Mouse (Mus musculus): Measurements from ENCODE around the gene Rftn1. TPM values are rescaled to one million over a fixed set of nuclear protein-coding genes. Genes with fewer than 3 reads are reported as not detected.
"Not testable (repeated sequence)": the region's sequence is repeated elsewhere in the genome, so short reads cannot be mapped to it uniquely, and the experiment has no call there.

The Rftn1 gene
- polyA plus RNA-seq, 1 experiment from 2014 or later: 14.3 TPM

DNA sequence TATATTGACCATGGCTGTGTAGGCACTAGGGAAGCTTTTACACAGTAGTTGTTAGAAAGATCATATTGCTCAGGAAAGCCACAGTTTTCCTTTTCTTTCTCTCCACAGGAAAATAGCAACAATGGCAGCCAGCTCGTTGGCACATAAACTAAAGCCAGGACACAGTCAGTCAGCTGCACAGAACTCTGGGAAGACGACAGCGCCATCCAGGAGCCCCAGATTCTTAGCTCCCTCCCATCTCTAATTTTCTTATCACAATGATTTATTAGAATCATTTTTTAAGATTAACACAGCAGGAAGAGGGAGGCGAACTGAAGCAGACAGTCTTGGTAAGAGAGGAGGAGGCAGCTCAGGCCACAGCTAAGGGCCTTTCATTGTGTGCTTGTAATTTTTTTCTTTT, 58.8 kb downstream of the Rftn1 start:
- no peak for ATAC-seq (ENCODE audit: low FRiP score, low read depth)
- H3K27ac ChIP-seq: no peak overlapping the region
- H3K9me3 ChIP-seq: no peaks in the 10 kb centered on the region
- H3K4me1 ChIP-seq: peaks cover 4% of the 10 kb centered on the region; the same call in 1 of the 2 replicates
- no peak overlapping the region for H3K9ac ChIP-seq
- no peaks in the 10 kb centered on the region for H3K27me3 ChIP-seq (replicated peaks)
- no peak overlapping the region for H3K4me2 ChIP-seq (replicated peaks)
- no peak overlapping the region for H3K4me3 ChIP-seq
- no peaks in the 10 kb centered on the region for H3K36me3 ChIP-seq
- 65% methylated on average over 4 of the region's 4 CpGs for WGBS

DNA sequence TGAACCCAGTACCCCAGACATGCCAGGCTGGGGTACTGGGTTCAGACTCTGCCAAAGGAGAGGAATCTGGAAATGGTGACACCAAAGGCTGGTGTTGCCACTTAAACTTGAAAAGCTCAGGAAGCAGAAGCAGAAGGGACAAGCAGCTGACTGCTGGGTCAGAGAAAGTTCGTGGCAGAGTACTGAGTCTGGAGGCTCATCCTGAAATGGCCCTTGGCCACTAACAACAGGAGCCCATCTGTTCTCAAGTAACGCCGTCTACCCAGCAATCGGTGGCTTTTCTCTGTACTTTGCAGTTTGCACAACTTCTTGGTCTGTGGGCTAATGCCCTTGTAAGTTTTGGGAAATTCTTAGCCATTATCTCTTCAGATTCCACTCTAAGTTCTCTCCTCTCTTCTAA, 60.1 kb downstream of the Rftn1 start:
- no peak overlapping the region for H3K4me2 ChIP-seq (replicated peaks)
- WGBS: 60% methylated on average over 4 of the region's 4 CpGs
- no peaks in the 10 kb centered on the region for H3K36me3 ChIP-seq
- no peak overlapping the region for H3K9ac ChIP-seq
- H3K27me3 ChIP-seq (replicated peaks): no peaks in the 10 kb centered on the region
- H3K27ac ChIP-seq: no peak overlapping the region
- ATAC-seq (ENCODE audit: low FRiP score, low read depth): no peak
- H3K9me3 ChIP-seq: no peaks in the 10 kb centered on the region
- peaks cover 4% of the 10 kb centered on the region; the same call in 1 of the 2 replicates for H3K4me1 ChIP-seq
- H3K4me3 ChIP-seq: no peak overlapping the region

DNA sequence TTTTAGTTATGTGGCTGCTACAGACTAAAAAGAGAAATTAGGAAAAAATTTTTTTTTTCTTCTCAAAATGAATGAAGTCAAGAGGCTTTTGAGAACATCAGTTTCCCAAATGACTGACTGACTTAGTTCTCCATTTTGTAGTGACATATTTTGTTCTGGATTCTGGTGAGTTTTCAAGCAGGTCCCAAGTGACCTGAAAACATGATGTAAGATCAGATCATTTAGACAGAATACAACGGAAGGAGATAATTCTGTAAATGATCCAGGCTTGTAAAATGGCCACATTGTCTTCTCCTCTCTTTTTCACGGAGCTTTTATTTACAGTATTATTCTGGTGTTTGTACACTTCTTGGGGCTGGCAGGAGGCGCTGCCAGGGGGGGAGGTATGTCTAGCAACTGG, 62.1 kb downstream of the Rftn1 start:
- H3K4me2 ChIP-seq (replicated peaks): no peak overlapping the region
- H3K9ac ChIP-seq: no peak overlapping the region
- no peak for ATAC-seq (ENCODE audit: low FRiP score, low read depth)
- 62% methylated on average over 3 of the region's 3 CpGs for WGBS
- H3K4me3 ChIP-seq: no peak overlapping the region
- H3K36me3 ChIP-seq: no peaks in the 10 kb centered on the region
- no peaks in the 10 kb centered on the region for H3K27me3 ChIP-seq (replicated peaks)
- no peaks in the 10 kb centered on the region for H3K9me3 ChIP-seq
- H3K27ac ChIP-seq: no peak overlapping the region
- H3K4me1 ChIP-seq: peaks cover 4% of the 10 kb centered on the region; the same call in 1 of the 2 replicates

DNA sequence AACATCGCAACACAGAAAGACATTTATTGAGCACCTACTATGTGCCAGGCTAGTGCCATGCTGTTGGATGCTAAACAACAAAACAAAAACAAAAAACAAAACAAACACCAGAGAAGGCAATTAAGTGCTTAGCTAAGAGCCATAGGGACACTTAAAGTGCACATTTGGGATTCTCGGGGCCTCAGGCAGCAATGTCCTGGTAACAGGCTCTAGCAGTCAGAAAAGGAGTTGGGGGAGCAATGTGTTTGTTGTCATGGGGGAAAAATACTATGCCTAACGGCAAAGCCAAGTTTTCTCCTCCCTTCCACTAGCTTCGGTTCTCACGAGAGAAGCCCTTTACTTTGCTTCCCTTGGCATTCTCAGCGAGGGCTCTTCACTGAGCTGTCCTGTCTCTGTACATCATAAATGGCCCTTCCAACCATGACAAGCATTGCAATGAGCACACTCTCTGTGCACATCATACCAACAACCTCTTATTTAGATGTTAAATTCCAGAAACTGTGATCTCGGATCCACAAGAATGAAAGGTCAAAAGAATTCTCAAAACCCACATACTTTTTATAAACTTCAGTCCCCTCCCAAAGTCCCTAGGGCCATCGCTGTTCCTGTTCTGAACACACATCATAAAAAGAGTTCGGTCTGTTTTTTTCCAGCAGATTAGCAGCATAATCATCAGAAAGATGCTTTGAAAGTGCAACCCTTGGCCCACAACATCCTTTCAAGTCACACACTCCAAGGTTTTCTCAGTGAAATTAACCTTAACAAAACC, 63.2 kb downstream of the Rftn1 start:
- WGBS: 67% methylated on average over 9 of the region's 9 CpGs
- H3K36me3 ChIP-seq: no peaks in the 10 kb centered on the region
- H3K27ac ChIP-seq: no peak overlapping the region
- H3K4me1 ChIP-seq: peaks cover 4% of the 10 kb centered on the region; the same call in 1 of the 2 replicates
- H3K4me3 ChIP-seq: no peak overlapping the region
- H3K27me3 ChIP-seq (replicated peaks): no peaks in the 10 kb centered on the region
- no peak overlapping the region for H3K9ac ChIP-seq
- H3K4me2 ChIP-seq (replicated peaks): no peak overlapping the region
- no peaks in the 10 kb centered on the region for H3K9me3 ChIP-seq
- ATAC-seq (ENCODE audit: low FRiP score, low read depth): no peak

DNA sequence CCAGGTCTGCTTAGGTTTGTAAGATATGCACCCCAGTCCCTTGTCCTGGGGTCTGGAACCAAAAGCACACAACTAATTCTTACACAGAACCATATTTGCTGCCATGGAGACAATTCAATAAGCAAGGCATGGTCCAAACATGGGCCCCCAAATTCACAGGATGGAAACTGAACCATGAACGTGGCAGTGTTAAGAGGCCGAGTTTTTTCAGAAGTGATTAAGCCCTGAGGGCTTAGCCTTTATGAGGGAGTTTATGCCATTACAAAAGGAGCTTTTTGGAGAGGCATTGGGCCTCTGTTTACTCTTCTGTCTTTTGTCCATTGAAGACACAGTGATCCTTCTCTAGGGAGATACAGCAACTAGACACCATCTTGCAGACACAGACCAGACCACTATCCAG, 63.9 kb downstream of the Rftn1 start:
- no peak for ATAC-seq (ENCODE audit: low FRiP score, low read depth)
- H3K4me1 ChIP-seq: peaks cover 4% of the 10 kb centered on the region; the same call in 1 of the 2 replicates

DNA sequence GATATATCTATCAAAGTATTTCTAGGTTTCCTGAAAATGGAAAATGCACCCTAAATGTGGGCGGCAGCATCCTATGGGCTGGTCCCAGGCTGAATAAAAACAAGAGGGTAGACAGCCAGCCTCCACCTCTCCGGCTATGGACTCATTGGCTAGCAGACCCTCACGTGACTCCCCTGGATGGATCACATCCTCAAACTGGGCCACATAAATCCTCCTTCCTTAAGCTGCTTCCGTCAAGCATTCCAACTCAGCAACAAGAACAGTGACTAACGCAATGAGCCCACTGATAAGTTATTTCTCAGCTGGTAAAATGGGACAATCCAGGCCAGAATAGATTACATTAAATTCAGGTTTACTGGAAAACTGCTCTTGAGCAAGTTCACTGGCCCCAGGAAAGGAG, 64.6 kb downstream of the Rftn1 start:
- ATAC-seq (ENCODE audit: low FRiP score, low read depth): no peak
- H3K27ac ChIP-seq: no peak overlapping the region
- H3K4me1 ChIP-seq: peaks cover 4% of the 10 kb centered on the region; the same call in 1 of the 2 replicates
- no peak overlapping the region for H3K4me3 ChIP-seq
- 88% methylated on average over 5 of the region's 5 CpGs for WGBS
- no peaks in the 10 kb centered on the region for H3K9me3 ChIP-seq
- no peak overlapping the region for H3K9ac ChIP-seq
- no peak overlapping the region for H3K4me2 ChIP-seq (replicated peaks)
- H3K36me3 ChIP-seq: no peaks in the 10 kb centered on the region
- H3K27me3 ChIP-seq (replicated peaks): no peaks in the 10 kb centered on the region

More for the DNA sequence above, 63.9 kb downstream of the Rftn1 start:
- no peaks in the 10 kb centered on the region for H3K9me3 ChIP-seq
- no peaks in the 10 kb centered on the region for H3K36me3 ChIP-seq
- no peak overlapping the region for H3K27ac ChIP-seq
- no peaks in the 10 kb centered on the region for H3K27me3 ChIP-seq (replicated peaks)
- H3K4me2 ChIP-seq (replicated peaks): no peak overlapping the region
- H3K4me3 ChIP-seq: no peak overlapping the region
- 26% methylated on average over 2 of the region's 2 CpGs for WGBS
- H3K9ac ChIP-seq: no peak overlapping the region

DNA sequence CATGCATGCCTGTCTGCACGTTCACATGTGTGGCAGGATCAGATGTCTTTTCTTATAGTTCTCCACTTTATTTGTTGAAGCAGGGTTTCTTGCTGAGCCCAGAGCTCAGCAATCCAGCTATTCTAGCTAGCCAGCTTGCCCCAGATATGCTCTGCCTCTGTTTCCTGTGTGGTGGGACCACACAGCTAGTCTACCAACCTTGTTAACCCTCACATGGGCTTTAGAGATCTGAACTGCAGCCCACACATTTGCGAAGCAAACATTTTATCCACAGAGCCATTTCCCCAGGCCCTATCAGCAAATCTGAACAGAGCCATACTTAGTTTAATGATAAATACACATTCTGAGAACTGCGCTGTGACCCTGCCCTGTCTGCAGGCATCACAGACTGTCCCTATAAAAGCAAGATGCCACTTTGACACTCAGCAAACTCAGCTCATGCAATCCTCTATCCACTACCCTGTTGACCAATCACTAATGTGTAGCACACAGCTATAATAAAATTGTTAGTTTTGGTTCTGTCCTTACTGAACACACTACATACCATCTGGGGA, 65.2 kb downstream of the Rftn1 start:
- Histone ChIP-seq H3K4me3 (no peak overlapping the region), H3K27me3 (replicated peaks) (no peaks in the 10 kb centered on the region), H3K9ac (no peak overlapping the region), H3K9me3 (no peaks in the 10 kb centered on the region), H3K4me1 (peaks cover 4% of the 10 kb centered on the region; the same call in 1 of the 2 replicates), H3K27ac (no peak overlapping the region), H3K4me2 (replicated peaks) (no peak overlapping the region), H3K36me3 (no peaks in the 10 kb centered on the region)
- ATAC-seq (ENCODE audit: low FRiP score, low read depth): no peak
- 88% methylated on average over 3 of the region's 3 CpGs for WGBS

DNA sequence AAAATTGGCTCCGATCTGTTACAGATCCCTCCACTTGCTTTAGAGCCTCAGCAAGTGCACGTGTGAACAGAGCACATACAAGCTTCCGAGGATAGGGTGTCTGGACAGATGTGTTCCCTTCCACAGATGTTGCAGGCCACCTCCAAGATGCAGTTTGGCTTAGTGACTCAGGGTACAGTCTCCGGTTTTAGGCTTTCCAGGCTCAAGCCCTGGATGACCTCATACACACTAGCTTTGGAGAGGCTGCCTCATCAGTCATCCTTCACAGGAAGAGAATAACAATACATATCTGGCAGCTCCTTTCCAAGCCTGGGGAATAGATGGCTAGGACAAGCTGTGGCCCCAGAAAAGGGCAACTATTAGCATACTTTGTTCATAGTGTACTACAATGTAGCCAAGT, 65.8 kb downstream of the Rftn1 start:
- no peaks in the 10 kb centered on the region for H3K27me3 ChIP-seq (replicated peaks)
- no peak overlapping the region for H3K27ac ChIP-seq
- H3K4me2 ChIP-seq (replicated peaks): no peak overlapping the region
- H3K9ac ChIP-seq: no peak overlapping the region
- H3K9me3 ChIP-seq: no peaks in the 10 kb centered on the region
- H3K4me3 ChIP-seq: no peak overlapping the region
- no peaks in the 10 kb centered on the region for H3K36me3 ChIP-seq
- peaks cover 4% of the 10 kb centered on the region; the same call in 1 of the 2 replicates for H3K4me1 ChIP-seq
- 86% methylated on average over 4 of the region's 4 CpGs for WGBS
- no peak for ATAC-seq (ENCODE audit: low FRiP score, low read depth)

DNA sequence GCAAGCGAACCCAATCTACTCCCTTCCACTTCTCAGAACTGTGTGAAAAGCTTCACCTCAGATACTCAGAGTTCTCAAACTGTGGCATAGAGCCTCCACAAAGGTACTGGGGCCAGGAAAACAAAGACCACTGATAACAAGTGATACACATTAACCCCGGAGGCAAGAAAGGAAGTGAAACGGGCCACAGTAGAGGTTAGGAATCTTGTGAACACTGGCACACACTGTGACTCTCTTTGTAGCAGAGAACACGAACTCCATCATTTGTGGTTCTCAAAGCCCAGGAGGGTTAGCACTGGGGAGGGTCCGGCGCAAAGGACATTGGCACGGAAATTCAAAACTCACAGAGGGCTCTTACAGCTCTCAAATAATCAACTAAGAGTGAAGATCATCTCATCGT, 67.9 kb downstream of the Rftn1 start:
- 79% methylated on average over 8 of the region's 8 CpGs for WGBS
- Histone ChIP-seq H3K4me3 (no peak overlapping the region), H3K27ac (no peak overlapping the region), H3K4me1 (no peaks in the 10 kb centered on the region), H3K4me2 (replicated peaks) (no peak overlapping the region), H3K9me3 (no peaks in the 10 kb centered on the region), H3K36me3 (no peaks in the 10 kb centered on the region), H3K27me3 (replicated peaks) (no peaks in the 10 kb centered on the region), H3K9ac (no peak overlapping the region)
- ATAC-seq (ENCODE audit: low FRiP score, low read depth): no peak

DNA sequence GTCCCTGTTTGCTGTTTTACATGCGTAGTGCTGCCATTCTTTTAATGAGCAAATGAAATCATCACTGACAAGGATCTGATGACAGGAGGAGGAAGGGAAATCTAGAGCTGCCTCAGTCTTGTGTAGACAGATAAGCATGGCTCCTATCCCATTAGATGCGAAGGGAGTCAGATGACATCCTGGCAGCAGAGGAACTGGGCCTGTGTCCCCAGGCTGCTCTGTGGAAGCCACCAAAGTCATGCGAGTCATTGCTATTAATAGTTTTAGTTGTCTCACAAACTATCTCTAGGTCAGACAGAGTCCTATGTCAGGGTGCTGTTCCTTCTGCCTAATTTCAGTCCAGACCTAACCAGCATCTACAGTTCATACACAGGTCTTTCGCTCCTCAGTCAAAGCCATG, 70.4 kb downstream of the Rftn1 start:
- no peaks in the 10 kb centered on the region for H3K9me3 ChIP-seq
- no peaks in the 10 kb centered on the region for H3K27me3 ChIP-seq (replicated peaks)
- H3K27ac ChIP-seq: no peak overlapping the region
- no peak overlapping the region for H3K9ac ChIP-seq
- no peaks in the 10 kb centered on the region for H3K4me1 ChIP-seq
- no peak overlapping the region for H3K4me3 ChIP-seq
- no peak for ATAC-seq (ENCODE audit: low FRiP score, low read depth)
- no peaks in the 10 kb centered on the region for H3K36me3 ChIP-seq
- WGBS: 88% methylated on average over 4 of the region's 4 CpGs
- H3K4me2 ChIP-seq (replicated peaks): no peak overlapping the region

DNA sequence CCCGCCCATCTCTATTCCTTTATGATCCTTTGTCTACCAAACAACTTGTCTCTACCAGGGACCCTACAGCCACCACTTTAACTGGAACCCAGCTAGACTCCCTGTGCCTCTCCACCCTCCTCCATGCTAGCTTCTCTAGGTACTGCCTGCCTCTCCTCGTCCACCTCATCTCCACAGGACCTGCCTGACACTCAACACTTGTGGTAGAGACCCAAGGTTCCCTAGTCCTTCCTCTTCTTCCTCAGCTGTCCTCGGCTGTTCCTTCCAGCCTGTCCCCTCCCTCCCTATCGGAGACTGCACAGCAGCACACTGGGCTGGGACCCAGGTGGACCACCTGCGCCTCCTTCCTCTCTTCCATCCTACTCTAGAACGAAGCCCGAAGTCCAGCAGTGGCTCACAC, 73.0 kb downstream of the Rftn1 start:
- H3K36me3 ChIP-seq: no peaks in the 10 kb centered on the region
- no peak for ATAC-seq (ENCODE audit: low FRiP score, low read depth)
- 93% methylated on average over 7 of the region's 7 CpGs for WGBS

DNA sequence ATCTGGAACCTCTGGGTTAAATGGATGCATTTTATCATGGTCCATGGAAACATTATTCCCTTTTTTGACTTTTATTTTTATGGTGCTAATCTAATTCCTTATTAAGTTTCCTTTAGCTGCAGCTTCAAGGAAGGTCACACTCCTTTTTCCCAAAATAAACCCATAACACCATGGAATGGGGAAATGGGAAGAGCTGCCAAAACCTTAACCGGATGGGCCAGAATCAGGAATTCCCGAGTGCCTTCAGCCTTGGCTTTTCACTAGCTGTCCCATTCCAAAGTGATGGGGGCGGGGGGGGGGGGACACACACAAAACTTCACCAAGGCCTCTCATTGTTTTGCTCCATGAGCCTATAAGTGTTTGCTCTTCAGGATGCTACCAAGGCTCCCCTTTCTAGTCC, 73.5 kb downstream of the Rftn1 start:
- Histone ChIP-seq H3K27me3 (replicated peaks) (no peaks in the 10 kb centered on the region), H3K4me1 (no peaks in the 10 kb centered on the region), H3K27ac (no peak overlapping the region), H3K36me3 (no peaks in the 10 kb centered on the region), H3K9me3 (no peaks in the 10 kb centered on the region), H3K9ac (no peak overlapping the region), H3K4me3 (no peak overlapping the region), H3K4me2 (replicated peaks) (no peak overlapping the region)
- no peak for ATAC-seq (ENCODE audit: low FRiP score, low read depth)
- WGBS: 88% methylated on average over 3 of the region's 3 CpGs

More for the DNA sequence above, 73.0 kb downstream of the Rftn1 start:
- Histone ChIP-seq H3K9ac (no peak overlapping the region), H3K27ac (no peak overlapping the region), H3K9me3 (no peaks in the 10 kb centered on the region), H3K27me3 (replicated peaks) (no peaks in the 10 kb centered on the region), H3K4me2 (replicated peaks) (no peak overlapping the region), H3K4me1 (no peaks in the 10 kb centered on the region), H3K4me3 (no peak overlapping the region)

DNA sequence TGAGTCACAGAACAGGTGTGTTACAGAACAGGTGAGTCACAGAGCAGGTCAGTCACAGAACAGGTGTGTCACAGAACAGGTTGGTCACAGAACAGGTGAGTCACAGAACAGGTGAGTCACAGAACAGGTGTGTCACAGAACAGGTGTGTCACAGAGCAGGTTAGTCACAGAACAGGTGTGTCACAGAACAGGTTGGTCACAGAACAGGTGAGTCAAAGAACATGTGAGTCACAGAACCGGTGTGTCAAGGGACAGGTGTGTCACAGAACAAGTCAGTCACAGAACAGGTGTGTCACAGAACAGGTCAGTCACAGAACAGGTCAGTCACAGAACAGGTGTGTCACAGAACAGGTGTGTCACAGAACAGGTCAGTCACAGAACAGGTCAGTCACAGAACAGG, 74.1 kb downstream of the Rftn1 start:
- H3K9me3 ChIP-seq; H3K4me1 ChIP-seq; H3K27me3 ChIP-seq (replicated peaks); H3K9ac ChIP-seq; H3K4me2 ChIP-seq (replicated peaks); H3K27ac ChIP-seq; H3K4me3 ChIP-seq; H3K36me3 ChIP-seq; ATAC-seq (ENCODE audit: low FRiP score, low read depth): not testable (repeated sequence)
- WGBS: 89% methylated on average over 1 of the region's 1 CpGs

All from neural tube, embryonic 12.5 days (tissue).